Mouse (Mus musculus) liver, adult 2 months (tissue): ENCODE data around the gene Fam163b. TPM values are rescaled to one million over a fixed set of nuclear protein-coding genes. Genes with fewer than 3 reads are reported as not detected.

Experiments
- DNase-seq: peaks from one replicate; pipeline ENCODE4 v3.0.0-alpha.2; 2011; ENCODE audit warnings: low read depth, low spot score; ENCODE audit errors: extremely low read depth
- H3K27ac ChIP-seq: fragments of 200-500 bp; replicated peaks from 2 replicates; pipeline ENCODE4 v1.5.1; 2012; ENCODE audit warnings: low read depth, mild to moderate bottlenecking, control low read depth, inconsistent platforms, low read length; ENCODE audit not compliant: insufficient read depth
- H3K27me3 ChIP-seq: fragments of 200-500 bp; 2 replicates; pipeline ENCODE4 v1.6.1; 2012; ENCODE audit warnings: mild to moderate bottlenecking, moderate library complexity, low read length, inconsistent platforms; ENCODE audit not compliant: control insufficient read depth, insufficient read depth
- H3K36me3 ChIP-seq: fragments of 200-500 bp; 2 replicates; pipeline ENCODE4 v1.6.1; 2012; ENCODE audit warnings: low read length, inconsistent platforms; ENCODE audit not compliant: control insufficient read depth, insufficient read depth
- H3K4me1 ChIP-seq: fragments of 200-500 bp; 2 replicates; pipeline ENCODE4 v1.6.1; 2011; ENCODE audit warnings: low read length; ENCODE audit not compliant: control insufficient read depth, insufficient read depth
- H3K4me3 ChIP-seq: fragments of 200-500 bp; 2 replicates; pipeline ENCODE4 v1.5.1; 2011; ENCODE audit warnings: low read depth, mild to moderate bottlenecking, control low read depth, low read length, moderate library complexity; ENCODE audit not compliant: insufficient read depth
- H3K79me2 ChIP-seq: fragments of 200-500 bp; 2 replicates; pipeline ENCODE4 v1.6.1; 2012; ENCODE audit warnings: inconsistent platforms, mild to moderate bottlenecking, low read length, moderate library complexity; ENCODE audit not compliant: control insufficient read depth, insufficient read depth
- H3K9ac ChIP-seq: fragments of 200-500 bp; 2 replicates; pipeline ENCODE4 v1.6.1; 2012; ENCODE audit warnings: low read depth, mild to moderate bottlenecking, control low read depth, inconsistent platforms, low read length
- CTCF ChIP-seq: fragments of 200-500 bp; IDR thresholded peaks from 2 replicates; pipeline ENCODE4 v1.5.1; 2011; ENCODE audit warnings: low read depth, low read length, control low read depth
- POLR2A ChIP-seq: fragments of 200-500 bp; IDR thresholded peaks from 2 replicates; pipeline ENCODE4 v1.6.1; 2011; ENCODE audit warnings: low read length, control low read depth; ENCODE audit not compliant: insufficient read depth; ENCODE audit errors: extremely low read depth
- WGBS: fragments of 180-500 bp; shearing (Covaris S2); methylation state at CpG from one replicate; pipeline ENCODE4 v1.1.7; 2018; 5-methylcytosine and 5-hydroxymethylcytosine counted together
- polyA plus RNA-seq: library from polyadenylated mRNA; depleted of rRNA; stranded (reverse); fragments of >200 nt; gene quantifications from 2 replicates; pipeline ENCODE4 v1.2.3, GENCODE M21; 2012
- total RNA-seq: library from RNA; depleted of rRNA; stranded (reverse); fragments of >200 nt; gene quantifications from 2 replicates; pipeline ENCODE4 v1.2.3, GENCODE M21; 2014

Gene Fam163b
- total and polyA plus RNA-seq, 2 experiments = not detected

- Histone ChIP-seq H3K4me1 (no peaks in the 10 kb centered on the region), H3K27me3 (peaks cover 2% of the 10 kb centered on the region; the same call in 1 of the 2 replicates), H3K9ac (no peak overlapping the region), H3K36me3 (no peaks in the 10 kb centered on the region), H3K79me2 (no peaks in the 10 kb centered on the region), H3K27ac (no peak overlapping the region), H3K4me3 (no peak overlapping the region)
- DNase-seq = no peak
- WGBS = 69% methylated on average over 2 of the region's 2 CpGs
- TF ChIP-seq CTCF = no peak
- TF ChIP-seq POLR2A = no peak
Observed at GRCm38 (mm10) chr2:27144957-27145356, 2.7 kb upstream of the Fam163b start.

DNA sequence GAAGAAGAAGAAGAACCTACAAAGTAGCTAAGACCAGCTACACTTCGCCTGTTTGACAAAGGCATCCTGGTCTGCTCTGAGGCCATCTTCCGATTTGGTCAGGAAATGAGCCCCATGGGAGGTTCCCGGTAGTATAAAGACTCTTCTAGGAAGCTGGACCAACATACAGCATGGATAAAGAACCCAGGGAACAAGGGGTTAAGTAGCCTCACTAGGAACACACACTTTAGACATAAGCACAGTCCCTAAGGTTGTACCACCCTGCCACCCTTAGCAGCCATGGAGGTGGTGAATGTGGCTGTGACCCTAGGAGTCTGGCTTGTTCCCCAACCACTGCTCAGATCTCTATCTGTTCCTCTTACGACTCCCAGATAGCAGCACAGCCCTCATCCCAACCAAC, 3.9 kb downstream of the Fam163b start:
- no peak overlapping the region for H3K9ac ChIP-seq
- TF ChIP-seq POLR2A (no peak), CTCF (no peak)
- no peak overlapping the region for H3K27ac ChIP-seq
- H3K36me3 ChIP-seq = no peaks in the 10 kb centered on the region
- H3K4me3 ChIP-seq = no peak overlapping the region
- DNase-seq = no peak
- H3K4me1 ChIP-seq = no peaks in the 10 kb centered on the region
- H3K79me2 ChIP-seq = no peaks in the 10 kb centered on the region
- peaks cover 2% of the 10 kb centered on the region; the same call in 1 of the 2 replicates for H3K27me3 ChIP-seq
- WGBS = 50% methylated on average over 4 of the region's 4 CpGs

GRCm38 (mm10) chr2:27136789-27137188, 5.5 kb downstream of the Fam163b start:
- DNase-seq = no peak
- Histone ChIP-seq H3K4me1 (no peaks in the 10 kb centered on the region), H3K9ac (no peak overlapping the region), H3K27me3 (no peaks in the 10 kb centered on the region; the same call in 1 of the 2 replicates), H3K4me3 (no peak overlapping the region), H3K36me3 (no peaks in the 10 kb centered on the region), H3K79me2 (no peaks in the 10 kb centered on the region), H3K27ac (no peak overlapping the region)
- no peak for TF ChIP-seq POLR2A
- TF ChIP-seq CTCF = no peak
- WGBS = 42% methylated on average over 1 of the region's 1 CpGs

DNA sequence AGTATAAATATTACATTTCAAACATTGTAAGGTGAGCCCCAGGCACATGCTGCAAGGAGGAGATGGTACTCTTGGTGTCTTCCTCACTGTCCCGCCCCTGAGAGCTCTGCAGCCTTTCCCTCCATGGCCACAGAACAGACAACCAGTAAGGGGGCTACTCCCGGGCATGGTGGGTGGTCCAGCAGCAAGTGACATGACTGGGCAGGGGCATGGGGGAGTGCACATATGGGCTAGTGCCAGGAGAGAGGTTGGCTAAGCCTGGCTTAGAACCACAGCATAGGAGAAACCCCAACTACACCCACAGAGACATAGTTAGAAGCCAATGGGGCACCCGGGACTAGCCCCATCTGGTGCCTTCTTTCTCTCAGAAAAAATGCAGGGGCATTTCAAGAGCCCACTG, 6.0 kb downstream of the Fam163b start:
- Histone ChIP-seq H3K4me3 (no peak overlapping the region), H3K79me2 (no peaks in the 10 kb centered on the region), H3K9ac (no peak overlapping the region), H3K27me3 (no peaks in the 10 kb centered on the region; the same call in 1 of the 2 replicates), H3K27ac (no peak overlapping the region), H3K36me3 (no peaks in the 10 kb centered on the region), H3K4me1 (no peaks in the 10 kb centered on the region)
- TF ChIP-seq CTCF (no peak), POLR2A (no peak)
- DNase-seq = no peak
- 63% methylated on average over 3 of the region's 3 CpGs for WGBS

- H3K9ac ChIP-seq = no peak overlapping the region
- no peaks in the 10 kb centered on the region for H3K79me2 ChIP-seq
- no peaks in the 10 kb centered on the region for H3K4me1 ChIP-seq
- WGBS = 71% methylated on average over 5 of the region's 5 CpGs
- no peaks in the 10 kb centered on the region; the same call in 1 of the 2 replicates for H3K27me3 ChIP-seq
- TF ChIP-seq CTCF = no peak
- no peak for TF ChIP-seq POLR2A
- H3K4me3 ChIP-seq = no peak overlapping the region
- H3K27ac ChIP-seq = no peak overlapping the region
- no peak for DNase-seq
- no peaks in the 10 kb centered on the region for H3K36me3 ChIP-seq
Observed at GRCm38 (mm10) chr2:27135935-27136334, 6.4 kb downstream of the Fam163b start.

- H3K27me3 ChIP-seq = no peaks in the 10 kb centered on the region
- 54% methylated on average over 3 of the region's 3 CpGs for whole genome bisulfite sequencing
- no peak overlapping the region for H3K27ac ChIP-seq
- TF ChIP-seq POLR2A = no peak
- no peak for TF ChIP-seq CTCF
- no peaks in the 10 kb centered on the region for H3K79me2 ChIP-seq
- H3K36me3 ChIP-seq = no peaks in the 10 kb centered on the region
- H3K4me1 ChIP-seq = 0 out of 2 replicates have a peak, but pooled peaks cover 1% of the 10 kb centered on the region
- H3K9ac ChIP-seq = no peak overlapping the region
- no peak for DNase-seq
- no peak overlapping the region for H3K4me3 ChIP-seq
Observed at GRCm38 (mm10) chr2:27128990-27129389, 13.3 kb downstream of the Fam163b start.
